Mouse (Mus musculus): Measurements from ENCODE around the gene Etv6. TPM values are rescaled to one million over a fixed set of nuclear protein-coding genes. Genes with fewer than 3 reads are reported as not detected.

Etv6 gene
- total and polyA plus RNA-seq, 3 experiments = 9.8 to 14.0 (median 11.4) TPM

GRCm38 (mm10) chr6:134273884-134274283 lies 238.4 kb downstream of the Etv6 start:
- Histone ChIP-seq H3K27ac (no peak overlapping the region), H3K27me3 (ENCODE audit: control insufficient read depth, insufficient read depth, low read length) (no peaks in the 10 kb centered on the region), H3K36me3 (ENCODE audit: control insufficient read depth, insufficient read depth, low read length) (no peaks in the 10 kb centered on the region), H3K4me3 (no peak overlapping the region), H3K4me1 (ENCODE audit: control insufficient read depth, insufficient read depth, low read length) (no peaks in the 10 kb centered on the region), H3K79me2 (replicated peaks; ENCODE audit: control insufficient read depth, insufficient read depth, low read length) (no peaks in the 10 kb centered on the region), H3K9ac (ENCODE audit: low read depth, low read length) (no peak overlapping the region)
- TF ChIP-seq CTCF (IDR thresholded peaks at IDR 0.05) (no peak), EP300 (IDR thresholded peaks at IDR 0.05; ENCODE audit: insufficient read depth, low read depth, low read length) (no peak), POLR2A (IDR thresholded peaks at IDR 0.05; ENCODE audit: insufficient read depth, low read depth, low read length) (no peak)
- WGBS = 81% methylated on average over 2 of the region's 2 CpGs
- no peak for DNase-seq
- intact Hi-C loops (cut with DNase I) = no loop called here

GRCm38 (mm10) chr6:134276954-134277353 lies 241.5 kb downstream of the Etv6 start:
- intact Hi-C loops (cut with DNase I) = no loop called here
- H3K4me3 ChIP-seq = no peak overlapping the region
- H3K9ac ChIP-seq (ENCODE audit: low read depth, low read length) = no peak overlapping the region
- WGBS = 77% methylated on average over 2 of the region's 2 CpGs
- H3K36me3 ChIP-seq (ENCODE audit: control insufficient read depth, insufficient read depth, low read length) = no peaks in the 10 kb centered on the region
- TF ChIP-seq CTCF (IDR thresholded peaks at IDR 0.05) (no peak), POLR2A (IDR thresholded peaks at IDR 0.05; ENCODE audit: insufficient read depth, low read depth, low read length) (no peak), EP300 (IDR thresholded peaks at IDR 0.05; ENCODE audit: insufficient read depth, low read depth, low read length) (no peak)
- H3K79me2 ChIP-seq (replicated peaks; ENCODE audit: control insufficient read depth, insufficient read depth, low read length) = no peaks in the 10 kb centered on the region
- no peaks in the 10 kb centered on the region for H3K4me1 ChIP-seq (ENCODE audit: control insufficient read depth, insufficient read depth, low read length)
- H3K27me3 ChIP-seq (ENCODE audit: control insufficient read depth, insufficient read depth, low read length) = no peaks in the 10 kb centered on the region
- DNase-seq = no peak
- no peak overlapping the region for H3K27ac ChIP-seq

- no peak overlapping the region for H3K4me3 ChIP-seq
- no peak for DNase-seq
- no peak overlapping the region for H3K9ac ChIP-seq (ENCODE audit: low read depth, low read length)
- no peaks in the 10 kb centered on the region for H3K4me1 ChIP-seq (ENCODE audit: control insufficient read depth, insufficient read depth, low read length)
- TF ChIP-seq EP300 (IDR thresholded peaks at IDR 0.05; ENCODE audit: insufficient read depth, low read depth, low read length) (no peak), POLR2A (IDR thresholded peaks at IDR 0.05; ENCODE audit: insufficient read depth, low read depth, low read length) (no peak), CTCF (IDR thresholded peaks at IDR 0.05) (no peak)
- H3K36me3 ChIP-seq (ENCODE audit: control insufficient read depth, insufficient read depth, low read length) = no peaks in the 10 kb centered on the region
- intact Hi-C loops (cut with DNase I) = no loop called here
- H3K79me2 ChIP-seq (replicated peaks; ENCODE audit: control insufficient read depth, insufficient read depth, low read length) = no peaks in the 10 kb centered on the region
- no peak overlapping the region for H3K27ac ChIP-seq
- 82% methylated on average over 3 of the region's 3 CpGs for WGBS
- no peaks in the 10 kb centered on the region for H3K27me3 ChIP-seq (ENCODE audit: control insufficient read depth, insufficient read depth, low read length)
Measured at GRCm38 (mm10) chr6:134282095-134282494, 246.6 kb downstream of the Etv6 start.

- no peaks in the 10 kb centered on the region for H3K36me3 ChIP-seq (ENCODE audit: control insufficient read depth, insufficient read depth, low read length)
- intact Hi-C loops (cut with DNase I) = no loop called here
- H3K27me3 ChIP-seq (ENCODE audit: control insufficient read depth, insufficient read depth, low read length) = no peaks in the 10 kb centered on the region
- H3K27ac ChIP-seq = no peak overlapping the region
- no peak overlapping the region for H3K9ac ChIP-seq (ENCODE audit: low read depth, low read length)
- no peak for DNase-seq
- WGBS = 88% methylated on average over 3 of the region's 3 CpGs
- TF ChIP-seq POLR2A (IDR thresholded peaks at IDR 0.05; ENCODE audit: insufficient read depth, low read depth, low read length) (no peak), CTCF (IDR thresholded peaks at IDR 0.05) (no peak), EP300 (IDR thresholded peaks at IDR 0.05; ENCODE audit: insufficient read depth, low read depth, low read length) (no peak)
- no peaks in the 10 kb centered on the region for H3K79me2 ChIP-seq (replicated peaks; ENCODE audit: control insufficient read depth, insufficient read depth, low read length)
- no peaks in the 10 kb centered on the region for H3K4me1 ChIP-seq (ENCODE audit: control insufficient read depth, insufficient read depth, low read length)
- no peak overlapping the region for H3K4me3 ChIP-seq
Measured at GRCm38 (mm10) chr6:134291823-134292222, 256.3 kb downstream of the Etv6 start.

- Histone ChIP-seq H3K27ac (no peak overlapping the region), H3K79me2 (replicated peaks; ENCODE audit: control insufficient read depth, insufficient read depth, low read length) (no peaks in the 10 kb centered on the region), H3K9ac (ENCODE audit: low read depth, low read length) (no peak overlapping the region), H3K4me3 (no peak overlapping the region), H3K36me3 (ENCODE audit: control insufficient read depth, insufficient read depth, low read length) (no peaks in the 10 kb centered on the region), H3K27me3 (ENCODE audit: control insufficient read depth, insufficient read depth, low read length) (no peaks in the 10 kb centered on the region), H3K4me1 (ENCODE audit: control insufficient read depth, insufficient read depth, low read length) (no peaks in the 10 kb centered on the region)
- TF ChIP-seq POLR2A (IDR thresholded peaks at IDR 0.05; ENCODE audit: insufficient read depth, low read depth, low read length) = no peak
- TF ChIP-seq CTCF (IDR thresholded peaks at IDR 0.05) = no peak
- TF ChIP-seq EP300 (IDR thresholded peaks at IDR 0.05; ENCODE audit: insufficient read depth, low read depth, low read length) = no peak
- 87% methylated on average over 5 of the region's 5 CpGs for WGBS
- intact Hi-C loops (cut with DNase I) = no loop called here
- no peak for DNase-seq
Measured at GRCm38 (mm10) chr6:134292404-134292803, 256.9 kb downstream of the Etv6 start.

- Histone ChIP-seq H3K27me3 (ENCODE audit: control insufficient read depth, insufficient read depth, low read length) (no peaks in the 10 kb centered on the region), H3K4me1 (ENCODE audit: control insufficient read depth, insufficient read depth, low read length) (no peaks in the 10 kb centered on the region), H3K79me2 (replicated peaks; ENCODE audit: control insufficient read depth, insufficient read depth, low read length) (no peaks in the 10 kb centered on the region), H3K36me3 (ENCODE audit: control insufficient read depth, insufficient read depth, low read length) (no peaks in the 10 kb centered on the region), H3K4me3 (no peak overlapping the region), H3K9ac (ENCODE audit: low read depth, low read length) (no peak overlapping the region), H3K27ac (no peak overlapping the region)
- no peak for TF ChIP-seq EP300 (IDR thresholded peaks at IDR 0.05; ENCODE audit: insufficient read depth, low read depth, low read length)
- TF ChIP-seq CTCF (IDR thresholded peaks at IDR 0.05) = no peak
- no peak for TF ChIP-seq POLR2A (IDR thresholded peaks at IDR 0.05; ENCODE audit: insufficient read depth, low read depth, low read length)
- WGBS = 66% methylated on average over 9 of the region's 9 CpGs
- intact Hi-C loops (cut with DNase I) = no loop called here
- DNase-seq = no peak
Measured at GRCm38 (mm10) chr6:134293615-134294508, 258.4 kb downstream of the Etv6 start.

Data from heart, adult 2 months (tissue).